Mouse (Mus musculus) stomach, postnatal 0 days (tissue): ENCODE results near the gene Uba7. TPM values are rescaled to one million over a fixed set of nuclear protein-coding genes. Genes with fewer than 3 reads are reported as not detected.

Experiments
- ATAC-seq: fragments of 200-750 bp; cut with Nextera tagmentation; 2 replicates; pipeline ENCODE4 v1.8.0; 2017; ENCODE audit not compliant: low FRiP score, low TSS enrichment
- DNase-seq: peaks from one replicate; pipeline ENCODE4 v3.0.0-alpha.2; 2016; ENCODE audit warnings: low spot score
- H3K27ac ChIP-seq: fragments of 300-500 bp; sonication (generic); replicated peaks from 2 replicates; pipeline ENCODE4 v1.5.1; 2014; ENCODE audit warnings: mild to moderate bottlenecking, control low read depth
- H3K27me3 ChIP-seq: fragments of 300-500 bp; sonication (generic); 2 replicates; pipeline ENCODE4 v1.6.1; 2014; ENCODE audit warnings: low read length; ENCODE audit not compliant: control insufficient read depth, insufficient read depth
- H3K36me3 ChIP-seq: fragments of 300-500 bp; sonication (generic); 2 replicates; pipeline ENCODE4 v1.6.1; 2014; ENCODE audit warnings: low read length, mixed read lengths; ENCODE audit not compliant: control insufficient read depth, insufficient read depth
- H3K4me1 ChIP-seq: fragments of 300-500 bp; sonication (generic); replicated peaks from 2 replicates; pipeline ENCODE4 v1.6.1; 2014; ENCODE audit warnings: antibody characterized with exemption; ENCODE audit not compliant: control insufficient read depth, insufficient read depth
- H3K4me2 ChIP-seq: fragments of 300-500 bp; sonication (generic); replicated peaks from 2 replicates; pipeline ENCODE4 v1.6.1; 2014; ENCODE audit warnings: low read depth, mild to moderate bottlenecking, control low read depth, moderate library complexity
- H3K4me3 ChIP-seq: fragments of 300-500 bp; sonication (generic); 2 replicates; pipeline ENCODE4 v1.5.1; 2014; ENCODE audit warnings: low read depth, low read length, control low read depth
- H3K9ac ChIP-seq: fragments of 300-500 bp; sonication (generic); 2 replicates; pipeline ENCODE4 v1.6.1; 2014; ENCODE audit warnings: mild to moderate bottlenecking, low read length, control low read depth, mixed read lengths
- H3K9me3 ChIP-seq: fragments of 300-500 bp; sonication (generic); 2 replicates; pipeline ENCODE4 v1.6.1; 2016; ENCODE audit warnings: low read length; ENCODE audit not compliant: control insufficient read depth
- CTCF ChIP-seq: IDR thresholded peaks from 2 replicates; pipeline ENCODE4 v1.5.1; 2016; ENCODE audit warnings: antibody characterized with exemption, low read depth, mild to moderate bottlenecking, moderate library complexity
- EP300 ChIP-seq: optimal IDR thresholded peaks from 2 replicates; pipeline ENCODE3; 2016; ENCODE audit warnings: antibody characterized with exemption
- WGBS: fragments of 180-500 bp; shearing (Covaris S2); extraction: QIAGEN DNeasy Blood & Tissue Kit; methylation state at CpG from one replicate; pipeline ENCODE4 v1.1.7; 2014; 5-methylcytosine and 5-hydroxymethylcytosine counted together
- polyA plus RNA-seq: library from polyadenylated mRNA; unstranded; fragments of >200 nt; fragmentation: Nextera tagmentation; extraction: Ambion mirVana; gene quantifications from 2 replicates; pipeline ENCODE4 v1.2.1, GENCODE M21; 2015

The Uba7 gene
- polyA plus RNA-seq, 1 experiment from 2014 or later, result 24.7 TPM

DNA sequence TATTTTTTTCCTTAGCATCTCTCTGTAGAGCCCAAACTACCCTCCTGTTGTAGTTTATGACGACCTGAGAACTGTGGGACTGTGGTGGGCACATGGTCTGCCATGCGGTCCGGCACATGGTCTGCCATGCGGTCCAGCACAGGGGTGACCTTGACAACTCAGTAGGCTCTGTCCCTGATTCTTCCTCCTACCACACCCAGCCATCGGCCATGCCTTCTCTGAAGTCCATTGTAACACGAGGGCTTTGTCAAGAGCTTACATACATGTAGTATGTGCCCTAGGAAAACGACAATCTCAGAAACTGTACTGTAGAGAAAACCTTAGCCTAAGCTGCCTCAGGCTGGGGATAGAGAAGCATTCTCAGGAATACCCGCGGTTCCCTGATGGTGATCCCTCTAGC, 10.6 kb upstream of the Uba7 start:
- no peaks in the 10 kb centered on the region for H3K9me3 ChIP-seq
- WGBS, result 90% methylated on average over 9 of the region's 9 CpGs
- 0 out of 2 replicates have a peak, but pooled peaks cover 2% of the 10 kb centered on the region for H3K36me3 ChIP-seq
- no peak overlapping the region for H3K4me2 ChIP-seq
- H3K27ac ChIP-seq, result no peak overlapping the region
- DNase-seq, result no peak
- no peak for TF ChIP-seq EP300
- TF ChIP-seq CTCF, result no peak
- H3K9ac ChIP-seq, result no peak overlapping the region
- H3K4me3 ChIP-seq, result no peak overlapping the region
- H3K4me1 ChIP-seq, result no peaks in the 10 kb centered on the region
- no peak for ATAC-seq
- H3K27me3 ChIP-seq, result no peaks in the 10 kb centered on the region

DNA sequence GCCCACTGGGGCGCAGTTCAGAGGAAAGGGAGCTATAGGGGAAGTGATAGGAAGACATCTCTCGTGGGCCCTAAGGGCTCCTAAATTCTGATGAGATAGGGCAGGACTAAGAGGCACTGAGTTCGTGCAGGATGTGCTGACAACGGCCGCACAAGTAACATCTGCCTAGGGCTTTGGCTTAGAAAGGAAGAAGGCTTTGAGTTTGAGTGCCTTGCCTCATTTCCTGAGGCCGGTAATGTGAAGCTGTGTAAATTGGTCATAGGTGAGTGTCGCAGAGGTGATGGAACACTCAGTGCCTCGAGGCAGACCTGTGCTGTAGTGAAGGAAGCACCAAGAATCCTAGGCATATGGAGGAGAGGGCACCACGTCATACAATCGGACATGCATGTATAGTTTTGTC, 8.6 kb upstream of the Uba7 start:
- WGBS, result 85% methylated on average over 10 of the region's 10 CpGs
- no peak overlapping the region for H3K4me2 ChIP-seq
- no peaks in the 10 kb centered on the region for H3K9me3 ChIP-seq
- no peak overlapping the region for H3K9ac ChIP-seq
- DNase-seq (no peak), ATAC-seq (no peak)
- 0 out of 2 replicates have a peak, but pooled peaks cover 2% of the 10 kb centered on the region for H3K36me3 ChIP-seq
- no peak for TF ChIP-seq EP300
- no peak for TF ChIP-seq CTCF
- H3K4me3 ChIP-seq, result no peak overlapping the region
- no peaks in the 10 kb centered on the region for H3K27me3 ChIP-seq
- no peaks in the 10 kb centered on the region; the same call in 1 of the 2 replicates for H3K4me1 ChIP-seq
- H3K27ac ChIP-seq, result no peak overlapping the region

DNA sequence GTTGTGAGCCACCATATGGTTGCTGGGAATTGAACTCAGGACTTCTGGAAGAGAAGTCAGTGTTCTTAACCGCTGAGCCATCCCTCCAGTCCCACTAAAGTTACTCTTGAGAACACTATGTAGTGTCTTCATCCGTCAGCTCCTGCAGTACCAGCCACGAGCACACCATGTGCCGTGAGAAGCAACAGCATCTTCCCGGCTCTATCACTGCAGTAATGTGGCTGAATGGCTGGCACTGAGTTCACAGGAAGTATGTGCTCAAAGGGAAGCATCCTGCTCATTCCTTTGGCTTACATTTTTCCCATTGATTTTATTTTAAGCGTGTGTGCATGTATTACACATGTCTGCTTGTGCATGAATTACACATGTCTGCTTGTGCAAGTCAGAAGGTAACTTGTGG, 7.9 kb upstream of the Uba7 start:
- 79% methylated on average over 6 of the region's 6 CpGs for WGBS
- H3K9ac ChIP-seq, result no peak overlapping the region
- TF ChIP-seq EP300, result no peak
- TF ChIP-seq CTCF, result no peak
- 0 out of 2 replicates have a peak, but pooled peaks cover 2% of the 10 kb centered on the region for H3K36me3 ChIP-seq
- no peak overlapping the region for H3K4me2 ChIP-seq
- no peak overlapping the region for H3K4me3 ChIP-seq
- ATAC-seq, result no peak
- H3K4me1 ChIP-seq, result no peaks in the 10 kb centered on the region; the same call in 1 of the 2 replicates
- no peak for DNase-seq
- H3K27ac ChIP-seq, result no peak overlapping the region
- H3K27me3 ChIP-seq, result no peaks in the 10 kb centered on the region
- no peaks in the 10 kb centered on the region for H3K9me3 ChIP-seq

DNA sequence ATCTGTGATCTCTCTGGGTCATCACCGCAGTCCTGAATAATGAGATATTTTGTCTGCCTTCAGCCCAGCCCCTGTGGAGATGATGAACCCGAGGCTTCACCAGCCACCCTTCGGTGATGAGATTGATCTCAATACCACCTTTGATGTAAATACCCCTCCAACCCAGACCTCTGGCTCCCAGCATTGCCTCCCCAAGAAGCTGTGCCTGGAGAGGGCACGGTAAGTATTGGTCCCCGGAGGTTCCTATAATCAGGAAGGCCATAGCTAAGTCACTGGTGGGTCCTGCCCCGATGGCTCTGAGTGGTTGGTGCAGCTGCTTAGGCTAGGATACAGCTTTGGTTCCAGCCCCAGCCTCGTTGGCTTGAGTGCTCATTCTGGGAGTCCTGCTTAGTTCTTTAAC, 6.8 kb upstream of the Uba7 start:
- Histone ChIP-seq H3K9ac (no peak overlapping the region), H3K4me1 (no peaks in the 10 kb centered on the region; the same call in 1 of the 2 replicates), H3K36me3 (0 out of 2 replicates have a peak, but pooled peaks cover 2% of the 10 kb centered on the region), H3K4me2 (no peak overlapping the region), H3K4me3 (no peak overlapping the region), H3K27ac (no peak overlapping the region), H3K27me3 (no peaks in the 10 kb centered on the region), H3K9me3 (no peaks in the 10 kb centered on the region)
- TF ChIP-seq EP300 (no peak), CTCF (no peak)
- WGBS, result 89% methylated on average over 7 of the region's 7 CpGs
- DNase-seq (no peak), ATAC-seq (no peak)

DNA sequence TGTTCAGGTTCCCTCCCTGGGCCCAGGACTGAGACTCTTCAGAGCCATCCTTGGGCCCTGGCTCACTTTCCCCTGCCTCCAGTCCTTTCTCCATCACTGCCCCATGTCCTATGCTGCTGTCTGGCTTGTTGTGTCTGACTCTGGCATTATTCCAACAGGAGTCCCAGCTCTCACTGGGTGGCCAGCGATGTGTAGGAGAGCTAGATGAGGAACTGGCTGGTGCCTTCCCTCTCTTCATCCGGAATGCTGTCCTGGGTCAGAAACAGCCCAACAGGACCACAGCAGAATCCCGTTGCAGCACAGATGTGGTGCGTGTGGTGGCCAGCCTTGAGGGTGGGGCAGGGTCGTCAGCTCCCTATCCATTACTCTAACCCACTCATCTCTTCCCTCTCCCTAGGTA, 5.0 kb upstream of the Uba7 start:
- Histone ChIP-seq H3K4me3 (no peak overlapping the region), H3K4me1 (no peaks in the 10 kb centered on the region; the same call in 1 of the 2 replicates), H3K27me3 (no peaks in the 10 kb centered on the region), H3K27ac (no peak overlapping the region), H3K36me3 (0 out of 2 replicates have a peak, but pooled peaks cover 2% of the 10 kb centered on the region), H3K4me2 (no peak overlapping the region), H3K9ac (no peak overlapping the region), H3K9me3 (no peaks in the 10 kb centered on the region)
- WGBS, result 85% methylated on average over 5 of the region's 5 CpGs
- ATAC-seq, result no peak
- TF ChIP-seq EP300 (no peak), CTCF (no peak)
- DNase-seq, result no peak

DNA sequence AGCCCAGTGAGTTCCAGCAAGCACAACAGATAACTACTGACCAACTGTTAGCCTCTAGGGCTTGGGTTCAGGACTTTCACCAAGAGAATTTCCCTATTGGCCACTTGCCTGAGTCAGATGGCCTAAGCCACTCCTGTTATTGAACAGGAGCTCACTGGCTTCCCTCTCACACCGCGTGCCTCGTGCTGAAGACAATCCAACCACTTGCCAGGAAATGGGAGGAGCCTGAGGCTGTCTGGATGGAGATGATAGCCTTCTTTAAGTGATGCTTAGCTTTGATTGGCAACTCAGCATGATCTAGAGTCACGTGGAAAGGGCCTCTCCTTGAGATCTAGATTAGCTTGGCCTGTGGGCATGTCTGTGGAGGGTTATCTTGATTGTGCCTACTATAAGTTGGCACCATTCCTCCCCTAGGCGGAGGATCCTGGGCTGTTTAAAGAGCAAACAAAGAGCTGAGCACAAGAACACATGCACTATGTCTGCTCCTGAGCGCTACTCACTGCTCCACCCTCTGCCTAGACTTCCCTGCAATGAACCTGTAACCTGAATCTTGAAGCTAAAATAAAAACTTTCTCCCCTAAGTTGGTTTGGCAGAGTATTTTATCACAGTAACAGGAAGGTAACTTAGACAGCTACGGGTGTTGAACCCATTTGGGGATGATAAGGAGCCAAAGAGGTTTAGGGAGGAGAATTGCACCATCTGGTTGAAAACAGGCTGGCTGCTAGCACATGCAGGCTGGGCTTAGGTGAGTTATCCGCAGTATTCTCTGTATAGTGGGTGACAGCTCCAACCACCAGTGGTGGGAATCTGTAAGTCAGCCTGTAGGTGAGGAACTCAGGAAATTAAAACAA, 3.4 kb upstream of the Uba7 start:
- H3K27ac ChIP-seq, result no peak overlapping the region
- ATAC-seq, result peak; percentile 72
- DNase-seq, result peak; percentile 66
- TF ChIP-seq CTCF (no peak), EP300 (no peak)
- H3K4me1 ChIP-seq, result no peaks in the 10 kb centered on the region; the same call in 1 of the 2 replicates
- no peak overlapping the region for H3K4me3 ChIP-seq
- no peak overlapping the region for H3K9ac ChIP-seq
- WGBS, result 52% methylated on average over 8 of the region's 8 CpGs
- H3K27me3 ChIP-seq, result no peaks in the 10 kb centered on the region
- H3K9me3 ChIP-seq, result no peaks in the 10 kb centered on the region
- H3K36me3 ChIP-seq, result 0 out of 2 replicates have a peak, but pooled peaks cover 2% of the 10 kb centered on the region
- no peak overlapping the region for H3K4me2 ChIP-seq
